Mouse (Mus musculus): ENCODE measurements around the gene Abhd10. TPM values are rescaled to one million over a fixed set of nuclear protein-coding genes. Genes with fewer than 3 reads are reported as not detected.

Abhd10 gene
- polyA plus RNA-seq (2015; fragmentation: Nextera tagmentation; extraction: Ambion mirVana) = 29.1 and 30.3 TPM in 2 replicates

GRCm38 (mm10) chr16:45742615-45743476, at the start of gene Abhd10:
Gene Abhd10, minus strand, starts transcription at chr16:45742955.
- no peaks in the 10 kb centered on the region for H3K9me3 ChIP-seq
- peak within 1 kb of the TSS; percentile 63 for H3K4me2 ChIP-seq
- H3K36me3 ChIP-seq = peaks cover 13% of the 10 kb centered on the region
- H3K4me3 ChIP-seq = peak within 1 kb of the TSS; percentile 80
- peak within 1 kb of the TSS; percentile 95 for H3K27ac ChIP-seq
- peaks cover 13% of the 10 kb centered on the region; the same call in 1 of the 2 replicates for H3K4me1 ChIP-seq
- H3K27me3 ChIP-seq = no peaks in the 10 kb centered on the region
- peak within 1 kb of the TSS; percentile 95 for H3K9ac ChIP-seq
- ATAC-seq (ENCODE audit: insufficient number of reproducible peaks, low FRiP score, low TSS enrichment, low read depth) = peak; percentile 97
- under 1% methylated on average over 51 of the region's 51 CpGs for WGBS

DNA sequence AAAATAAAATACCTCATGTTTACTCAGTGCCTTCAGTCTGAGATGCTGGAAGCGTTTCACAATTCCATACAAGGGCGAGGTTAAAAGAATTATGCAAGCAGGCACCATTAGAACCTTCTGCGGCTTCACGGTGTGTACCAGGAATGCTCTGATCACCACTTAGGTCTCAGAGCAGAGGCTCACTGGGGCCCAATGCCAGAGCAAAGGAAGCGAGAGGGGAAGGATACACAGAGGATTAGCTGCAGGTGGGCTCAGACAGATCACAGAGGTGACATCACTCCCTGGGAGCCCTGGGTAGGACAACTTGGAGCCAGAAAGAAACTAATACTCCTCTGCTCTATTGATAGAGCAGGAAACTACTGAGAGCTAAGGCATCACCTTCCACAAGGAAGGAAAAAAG, 48.5 kb upstream of the Abhd10 start:
- Histone ChIP-seq H3K9me3 (no peaks in the 10 kb centered on the region), H3K4me2 (no peak overlapping the region), H3K27me3 (no peaks in the 10 kb centered on the region), H3K4me3 (no peak overlapping the region), H3K36me3 (peaks cover 43% of the 10 kb centered on the region), H3K9ac (no peak overlapping the region), H3K4me1 (no peaks in the 10 kb centered on the region), H3K27ac (no peak overlapping the region)
- WGBS = 58% methylated on average over 5 of the region's 5 CpGs
- ATAC-seq (ENCODE audit: insufficient number of reproducible peaks, low FRiP score, low TSS enrichment, low read depth) = no peak

GRCm38 (mm10) chr16:45789311-45789710, 46.6 kb upstream of the Abhd10 start:
- H3K4me2 ChIP-seq = no peak overlapping the region
- 93% methylated on average over 2 of the region's 2 CpGs for WGBS
- H3K27ac ChIP-seq = no peak overlapping the region
- peaks cover 40% of the 10 kb centered on the region for H3K36me3 ChIP-seq
- no peak for ATAC-seq (ENCODE audit: insufficient number of reproducible peaks, low FRiP score, low TSS enrichment, low read depth)
- no peak overlapping the region for H3K9ac ChIP-seq
- no peaks in the 10 kb centered on the region for H3K9me3 ChIP-seq
- H3K4me1 ChIP-seq = no peaks in the 10 kb centered on the region
- no peaks in the 10 kb centered on the region for H3K27me3 ChIP-seq
- H3K4me3 ChIP-seq = no peak overlapping the region

GRCm38 (mm10) chr16:45787650-45788049, 44.9 kb upstream of the Abhd10 start:
- peaks cover 25% of the 10 kb centered on the region for H3K36me3 ChIP-seq
- 91% methylated on average over 6 of the region's 6 CpGs for WGBS
- H3K4me1 ChIP-seq = no peaks in the 10 kb centered on the region
- no peaks in the 10 kb centered on the region for H3K9me3 ChIP-seq
- H3K27me3 ChIP-seq = no peaks in the 10 kb centered on the region
- no peak overlapping the region for H3K9ac ChIP-seq
- H3K4me3 ChIP-seq = no peak overlapping the region
- H3K27ac ChIP-seq = no peak overlapping the region
- no peak for ATAC-seq (ENCODE audit: insufficient number of reproducible peaks, low FRiP score, low TSS enrichment, low read depth)
- H3K4me2 ChIP-seq = no peak overlapping the region

GRCm38 (mm10) chr16:45786639-45787038, 43.9 kb upstream of the Abhd10 start:
- no peaks in the 10 kb centered on the region for H3K4me1 ChIP-seq
- WGBS = 42% methylated on average over 8 of the region's 8 CpGs
- peaks cover 27% of the 10 kb centered on the region for H3K36me3 ChIP-seq
- no peak overlapping the region for H3K4me3 ChIP-seq
- H3K27ac ChIP-seq = no peak overlapping the region
- H3K4me2 ChIP-seq = no peak overlapping the region
- H3K9me3 ChIP-seq = no peaks in the 10 kb centered on the region
- no peak overlapping the region for H3K9ac ChIP-seq
- ATAC-seq (ENCODE audit: insufficient number of reproducible peaks, low FRiP score, low TSS enrichment, low read depth) = no peak
- H3K27me3 ChIP-seq = no peaks in the 10 kb centered on the region

DNA sequence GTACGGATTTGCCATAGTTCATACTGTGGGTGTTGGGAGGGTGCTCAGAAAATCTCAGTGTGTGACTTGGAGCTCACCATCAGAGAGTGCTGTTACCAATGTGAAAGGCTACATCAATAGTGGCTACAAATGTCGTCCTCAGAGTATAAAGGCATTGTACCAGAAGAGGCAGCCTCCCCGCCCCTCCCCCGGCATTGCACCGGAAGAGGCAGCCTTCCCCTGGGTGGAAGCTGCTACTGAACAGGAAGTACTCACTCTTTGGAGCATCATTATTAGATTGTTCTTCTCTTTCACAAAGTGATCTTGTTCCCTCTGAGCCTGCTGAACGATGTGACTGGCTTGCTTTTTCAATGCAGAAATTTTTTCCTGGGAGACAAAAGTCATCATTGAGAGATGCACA, 37.2 kb upstream of the Abhd10 start:
- Histone ChIP-seq H3K9me3 (no peaks in the 10 kb centered on the region), H3K4me3 (no peak overlapping the region), H3K36me3 (peaks cover 52% of the 10 kb centered on the region), H3K4me2 (no peak overlapping the region), H3K9ac (no peak overlapping the region), H3K4me1 (no peaks in the 10 kb centered on the region), H3K27me3 (no peaks in the 10 kb centered on the region), H3K27ac (no peak overlapping the region)
- WGBS = 80% methylated on average over 6 of the region's 6 CpGs
- no peak for ATAC-seq (ENCODE audit: insufficient number of reproducible peaks, low FRiP score, low TSS enrichment, low read depth)

GRCm38 (mm10) chr16:45774813-45775212, 32.1 kb upstream of the Abhd10 start:
- no peak overlapping the region for H3K4me2 ChIP-seq
- peaks cover 73% of the 10 kb centered on the region for H3K36me3 ChIP-seq
- H3K4me3 ChIP-seq = no peak overlapping the region
- no peaks in the 10 kb centered on the region for H3K27me3 ChIP-seq
- WGBS = 82% methylated on average over 5 of the region's 5 CpGs
- no peak overlapping the region for H3K27ac ChIP-seq
- ATAC-seq (ENCODE audit: insufficient number of reproducible peaks, low FRiP score, low TSS enrichment, low read depth) = no peak
- H3K9ac ChIP-seq = no peak overlapping the region
- no peaks in the 10 kb centered on the region for H3K9me3 ChIP-seq
- H3K4me1 ChIP-seq = no peaks in the 10 kb centered on the region

- ATAC-seq (ENCODE audit: insufficient number of reproducible peaks, low FRiP score, low TSS enrichment, low read depth) = no peak
- Histone ChIP-seq H3K9ac (no peak overlapping the region), H3K27me3 (no peaks in the 10 kb centered on the region), H3K27ac (no peak overlapping the region), H3K9me3 (no peaks in the 10 kb centered on the region), H3K4me3 (no peak overlapping the region), H3K4me2 (no peak overlapping the region), H3K36me3 (peaks cover 71% of the 10 kb centered on the region), H3K4me1 (0 out of 2 replicates have a peak, but pooled peaks cover 4% of the 10 kb centered on the region)
- 95% methylated on average over 6 of the region's 6 CpGs for WGBS
Measured at GRCm38 (mm10) chr16:45770914-45771313, 28.2 kb upstream of the Abhd10 start.

GRCm38 (mm10) chr16:45767853-45768640, 25.3 kb upstream of the Abhd10 start:
- no peak overlapping the region for H3K4me2 ChIP-seq
- peaks cover 55% of the 10 kb centered on the region for H3K36me3 ChIP-seq
- WGBS = 65% methylated on average over 10 of the region's 10 CpGs
- H3K9ac ChIP-seq = no peak overlapping the region
- ATAC-seq (ENCODE audit: insufficient number of reproducible peaks, low FRiP score, low TSS enrichment, low read depth) = no peak
- H3K4me3 ChIP-seq = no peak overlapping the region
- no peaks in the 10 kb centered on the region for H3K27me3 ChIP-seq
- no peaks in the 10 kb centered on the region for H3K9me3 ChIP-seq
- peak overlapping the region; percentile 47; the same call in 1 of the 2 replicates for H3K27ac ChIP-seq
- peaks cover 4% of the 10 kb centered on the region; the same call in 1 of the 2 replicates for H3K4me1 ChIP-seq

DNA sequence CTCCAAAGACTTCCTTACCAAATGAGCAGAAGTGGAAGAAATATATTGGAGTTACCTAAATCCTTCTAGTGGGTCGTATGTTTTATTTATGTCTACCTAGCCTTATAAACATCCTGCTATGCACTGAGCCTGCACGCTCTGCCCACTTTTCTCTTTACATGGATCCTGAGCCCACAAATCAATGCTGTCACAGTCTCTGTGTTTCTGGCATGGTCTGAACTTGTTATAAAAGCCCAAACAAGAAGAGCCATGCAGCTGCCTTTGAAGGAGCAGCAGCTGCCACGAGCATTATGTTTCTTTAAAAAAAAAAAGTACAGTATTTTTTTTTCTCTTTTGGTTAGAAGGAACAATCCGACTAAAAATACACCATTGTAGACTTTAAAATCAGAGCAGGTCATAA, 24.7 kb upstream of the Abhd10 start:
- Histone ChIP-seq H3K9ac (no peak overlapping the region), H3K4me1 (peaks cover 4% of the 10 kb centered on the region), H3K27ac (no peak overlapping the region), H3K36me3 (peaks cover 54% of the 10 kb centered on the region), H3K27me3 (no peaks in the 10 kb centered on the region), H3K9me3 (no peaks in the 10 kb centered on the region), H3K4me3 (no peak overlapping the region), H3K4me2 (no peak overlapping the region)
- 35% methylated on average over 4 of the region's 4 CpGs for WGBS
- no peak for ATAC-seq (ENCODE audit: insufficient number of reproducible peaks, low FRiP score, low TSS enrichment, low read depth)

DNA sequence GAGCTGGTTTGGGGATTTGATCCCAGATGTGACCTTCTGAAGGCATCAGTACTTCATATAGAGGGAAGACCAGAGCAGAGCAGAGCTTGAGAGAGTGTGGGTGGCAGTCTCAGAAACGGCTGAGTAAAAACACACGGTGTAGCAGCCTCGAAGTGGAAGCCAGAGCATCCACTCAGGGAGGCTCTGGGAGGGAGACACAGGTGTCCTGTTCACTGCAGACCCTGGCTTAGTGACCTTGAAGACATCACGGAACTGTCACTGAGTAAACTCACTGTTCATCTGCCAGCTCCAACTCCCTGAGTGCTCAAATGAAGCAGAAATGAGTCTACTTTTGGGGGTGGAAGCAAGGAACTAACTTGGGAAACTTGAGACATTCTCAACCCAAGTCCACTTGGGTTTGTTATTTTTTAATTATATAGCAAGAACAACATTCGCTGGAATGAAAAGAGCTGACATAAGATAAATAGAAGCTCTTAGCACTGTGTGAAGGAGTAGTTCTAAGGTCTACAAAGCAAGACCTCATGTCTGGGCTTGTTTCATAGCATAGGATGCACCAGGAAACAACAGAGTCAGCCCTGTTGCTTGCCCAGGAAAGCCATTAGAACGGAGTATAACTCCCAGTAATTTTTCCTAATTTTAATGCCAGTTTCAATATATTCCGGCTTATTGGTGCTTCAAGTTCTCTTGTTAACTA, 23.2 kb upstream of the Abhd10 start:
- no peak for ATAC-seq (ENCODE audit: insufficient number of reproducible peaks, low FRiP score, low TSS enrichment, low read depth)
- no peaks in the 10 kb centered on the region for H3K9me3 ChIP-seq
- peaks cover 4% of the 10 kb centered on the region for H3K4me1 ChIP-seq
- H3K36me3 ChIP-seq = peaks cover 46% of the 10 kb centered on the region
- H3K4me3 ChIP-seq = no peak overlapping the region
- H3K27me3 ChIP-seq = no peaks in the 10 kb centered on the region
- H3K27ac ChIP-seq = no peak overlapping the region
- no peak overlapping the region for H3K9ac ChIP-seq
- no peak overlapping the region for H3K4me2 ChIP-seq
- WGBS = 67% methylated on average over 7 of the region's 7 CpGs
